16 mouse cellular contexts compared by ENCODE assay signal in genomic region chr19:49911738-49912137, GRCm38 (mm10).
"Had no signal": no experiment of that assay in that cellular context is flagged by ENCODE, and none has a peak within 500 bp of the region (broad histone marks: within the 10 kb centered on the region; RNA-seq: fewer than 3 reads in every experiment).

No protein-coding gene starts in this region.

- H3K9ac ChIP-seq: neural tube, embryonic 13.5 days; neural tube, embryonic 15.5 days; stomach, embryonic 15.5 days had no signal

- H3K4me1 ChIP-seq: neural tube, embryonic 13.5 days; neural tube, embryonic 15.5 days; stomach, embryonic 15.5 days had no signal

- H3K27me3 ChIP-seq: neural tube, embryonic 13.5 days; neural tube, embryonic 15.5 days; stomach, embryonic 15.5 days had no signal

- H3K4me3 ChIP-seq: neural tube, embryonic 13.5 days; neural tube, embryonic 15.5 days; stomach, embryonic 15.5 days had no signal

- DNase-seq: retina, postnatal 1 day; right cerebral cortex, adult 18-20 months; right cerebral cortex, postnatal 14 days; right cerebral cortex, postnatal 25 days; right cerebral cortex, postnatal 4 days; spleen, adult 18-20 months; thymus, adult 18-20 months; thymus, adult 2 months; thymus, postnatal 14 days; thymus, postnatal 25 days; thymus, postnatal 36 days; thymus, postnatal 4 days had no signal

- H3K4me2 ChIP-seq: neural tube, embryonic 13.5 days; neural tube, embryonic 15.5 days; stomach, embryonic 15.5 days had no signal

- H3K9me3 ChIP-seq: neural tube, embryonic 13.5 days; neural tube, embryonic 15.5 days; stomach, embryonic 15.5 days had no signal

- H3K27ac ChIP-seq: neural tube, embryonic 13.5 days; neural tube, embryonic 15.5 days; stomach, embryonic 15.5 days; stomach, postnatal 0 days had no signal

- H3K36me3 ChIP-seq: neural tube, embryonic 13.5 days; neural tube, embryonic 15.5 days; stomach, embryonic 15.5 days had no signal
